Mouse (Mus musculus) MEL (cell line): ENCODE data around the gene Pip4k2a. TPM values are rescaled to one million over a fixed set of nuclear protein-coding genes. Genes with fewer than 3 reads are reported as not detected.

Experiments used
- DNase-seq: peaks from one replicate; pipeline ENCODE4 v3.0.0; 2011; ENCODE audit warnings: low read depth, low spot score
- H3K27ac ChIP-seq: 2 replicates; pipeline ENCODE4 v1.5.1; 2012; ENCODE audit warnings: low read depth, mild to moderate bottlenecking, control low read depth, low read length, moderate library complexity; ENCODE audit not compliant: control insufficient read depth
- H3K27me3 ChIP-seq, 2 experiments: fragments of 150-350 bp in 1 of 2; sonication (generic) in 1 of 2; 2 replicates each; pipeline ENCODE4 v1.6.1; 2012; ENCODE audit warnings: low read length in 2 of 2, mild to moderate bottlenecking in 2 of 2, improper control_type of control experiment in 1 of 2, moderate library complexity in 1 of 2; ENCODE audit not compliant: insufficient read depth in 2 of 2, control insufficient read depth in 1 of 2
- H3K36me3 ChIP-seq, 2 experiments: 2 replicates each; pipeline ENCODE4 v1.6.1; 2012 to 2014; ENCODE audit warnings: low read length in 2 of 2, improper control_type of control experiment in 1 of 2, inconsistent platforms in 1 of 2, mild to moderate bottlenecking in 1 of 2; ENCODE audit not compliant: insufficient read depth in 2 of 2, control insufficient read depth in 1 of 2
- H3K4me1 ChIP-seq, 2 experiments: fragments of 150-350 bp in 1 of 2; sonication (generic) in 1 of 2; 2 replicates each; pipeline ENCODE4 v1.6.1; 2012; ENCODE audit warnings: low read length in 2 of 2, improper control_type of control experiment in 1 of 2, mild to moderate bottlenecking in 1 of 2; ENCODE audit not compliant: insufficient read depth in 2 of 2, control insufficient read depth in 1 of 2
- H3K4me3 ChIP-seq, 2 experiments: fragments of 150-350 bp in 1 of 2; sonication (generic) in 1 of 2; 2 replicates each; pipeline ENCODE4 v1.5.1; 2012; ENCODE audit warnings: low read depth in 2 of 2, low read length in 2 of 2, mild to moderate bottlenecking in 2 of 2, moderate library complexity in 2 of 2, control low read depth in 1 of 2, improper control_type of control experiment in 1 of 2; ENCODE audit not compliant: control insufficient read depth in 1 of 2, insufficient read depth in 1 of 2
- H3K79me2 ChIP-seq: 2 replicates; pipeline ENCODE4 v1.6.1; 2012; ENCODE audit warnings: mild to moderate bottlenecking, low read length, moderate library complexity; ENCODE audit not compliant: control insufficient read depth, poor library complexity, insufficient read depth
- H3K9ac ChIP-seq: 2 replicates; pipeline ENCODE4 v1.6.1; 2012; ENCODE audit warnings: low read depth, mild to moderate bottlenecking, control low read depth, low read length, moderate library complexity; ENCODE audit not compliant: control insufficient read depth, poor library complexity, severe bottlenecking
- H3K9me3 ChIP-seq: fragments of 150-350 bp; sonication (generic); replicated peaks from 2 replicates; pipeline ENCODE4 v1.6.1; 2012; ENCODE audit warnings: mild to moderate bottlenecking, low read length, improper control_type of control experiment, moderate library complexity; ENCODE audit not compliant: insufficient read depth
- CHD2 ChIP-seq: IDR thresholded peaks from 2 replicates; pipeline ENCODE4 v1.6.1; 2011; ENCODE audit warnings: low read length, improper control_type of control experiment
- CTCF ChIP-seq, 3 experiments: IDR thresholded peaks in 2 of 3; conservative IDR thresholded peaks in 1 of 3; 2 replicates each; pipeline ENCODE4 v1.5.1; 2011 to 2012; ENCODE audit warnings: low read length in 3 of 3, low read depth in 2 of 3, mild to moderate bottlenecking in 2 of 3, improper control_type of control experiment in 1 of 3, inconsistent platforms in 1 of 3, mixed read lengths in 1 of 3, moderate library complexity in 1 of 3; ENCODE audit not compliant: control insufficient read depth in 1 of 3, insufficient read depth in 1 of 3, poor library complexity in 1 of 3, severe bottlenecking in 1 of 3
- E2F4 ChIP-seq: IDR thresholded peaks from 2 replicates; pipeline ENCODE4 v1.6.1; 2011; ENCODE audit warnings: low read depth, low read length, improper control_type of control experiment, borderline replicate concordance
- ELF1 ChIP-seq: IDR thresholded peaks from 2 replicates; pipeline ENCODE4 v1.6.1; 2014; ENCODE audit warnings: low read depth, mild to moderate bottlenecking, inconsistent platforms, low read length, improper control_type of control experiment, moderate library complexity
- EP300 ChIP-seq, 2 experiments: IDR thresholded peaks; 2 replicates each; pipeline ENCODE4 v1.6.1; 2011; ENCODE audit warnings: improper control_type of control experiment in 2 of 2, low read length in 2 of 2, low read depth in 1 of 2, mild to moderate bottlenecking in 1 of 2
- GATA1 ChIP-seq: IDR thresholded peaks from 2 replicates; pipeline ENCODE4 v1.6.1; 2011; ENCODE audit warnings: low read depth, low read length, improper control_type of control experiment
- KAT2A ChIP-seq: conservative IDR thresholded peaks from 2 replicates; pipeline ENCODE4 v1.6.1; 2012; ENCODE audit warnings: low read depth, low read length, improper control_type of control experiment, inconsistent platforms
- MAFK ChIP-seq: IDR thresholded peaks from 2 replicates; pipeline ENCODE4 v1.6.1; 2011; ENCODE audit warnings: low read depth, mild to moderate bottlenecking, low read length, improper control_type of control experiment, borderline replicate concordance
- MAX ChIP-seq: IDR thresholded peaks from 2 replicates; pipeline ENCODE4 v1.6.1; 2011; ENCODE audit warnings: low read length, improper control_type of control experiment
- MAZ ChIP-seq: IDR thresholded peaks from 2 replicates; pipeline ENCODE4 v1.6.1; 2012; ENCODE audit warnings: low read depth, mild to moderate bottlenecking, inconsistent platforms, low read length, improper control_type of control experiment
- MYB ChIP-seq: IDR thresholded peaks from 2 replicates; pipeline ENCODE4 v1.6.1; 2011; ENCODE audit warnings: mild to moderate bottlenecking, low read depth, low read length, improper control_type of control experiment
- MYC ChIP-seq: IDR thresholded peaks from 2 replicates; pipeline ENCODE4 v1.6.1; 2011; ENCODE audit warnings: low read depth, mild to moderate bottlenecking, low read length, improper control_type of control experiment, moderate library complexity
- NELFE ChIP-seq: IDR thresholded peaks from 2 replicates; pipeline ENCODE4 v1.6.1; 2011; ENCODE audit warnings: low read depth, low read length, improper control_type of control experiment
- POLR2AphosphoS5 ChIP-seq: IDR thresholded peaks from 2 replicates; pipeline ENCODE4 v1.6.1; 2012; ENCODE audit warnings: low read depth, borderline replicate concordance, mild to moderate bottlenecking, inconsistent platforms, low read length, moderate library complexity, mixed read lengths
- RCOR1 ChIP-seq: IDR thresholded peaks from 2 replicates; pipeline ENCODE4 v1.6.1; 2012; ENCODE audit warnings: low read depth, mild to moderate bottlenecking, inconsistent platforms, low read length, improper control_type of control experiment
- SIN3A ChIP-seq: IDR thresholded peaks from 2 replicates; pipeline ENCODE4 v1.6.1; 2012; ENCODE audit warnings: low read length, improper control_type of control experiment, inconsistent platforms
- SMC3 ChIP-seq: IDR thresholded peaks from 2 replicates; pipeline ENCODE4 v1.6.1; 2011; ENCODE audit warnings: low read depth, low read length, improper control_type of control experiment
- TAL1 ChIP-seq: IDR thresholded peaks from 2 replicates; pipeline ENCODE4 v1.6.1; 2012; ENCODE audit warnings: mild to moderate bottlenecking, inconsistent platforms, low read length, moderate library complexity, mixed read lengths
- TCF12 ChIP-seq: IDR thresholded peaks from 2 replicates; pipeline ENCODE4 v1.6.1; 2014; ENCODE audit warnings: low read depth, mild to moderate bottlenecking, inconsistent platforms, low read length, improper control_type of control experiment, moderate library complexity
- USF1 ChIP-seq: IDR thresholded peaks from 2 replicates; pipeline ENCODE4 v1.6.1; 2014; ENCODE audit warnings: low read depth, mild to moderate bottlenecking, inconsistent platforms, low read length, improper control_type of control experiment, moderate library complexity
- USF2 ChIP-seq, 2 experiments: IDR thresholded peaks; 2 replicates each; pipeline ENCODE4 v1.6.1; 2011 to 2012; ENCODE audit warnings: improper control_type of control experiment in 2 of 2, low read length in 2 of 2, borderline replicate concordance in 1 of 2, inconsistent platforms in 1 of 2, low read depth in 1 of 2, mild to moderate bottlenecking in 1 of 2; ENCODE audit not compliant: insufficient read depth in 1 of 2
- ZNF384 ChIP-seq: IDR thresholded peaks from 2 replicates; pipeline ENCODE4 v1.6.1; 2012; ENCODE audit warnings: low read depth, mild to moderate bottlenecking, inconsistent platforms, low read length, improper control_type of control experiment
- polyA plus RNA-seq, 2 experiments: library from polyadenylated mRNA; stranded (reverse) in 1 of 2; unstranded in 1 of 2; fragments of >175 nt in 1 of 2; fragments of >200 nt in 1 of 2; gene quantifications; 2 replicates each; pipeline versions ENCODE4 v1.2.1 to v1.2.4; 2012; ENCODE audit warnings: low replicate concordance in 2 of 2, low read depth in 1 of 2; ENCODE audit not compliant: insufficient read length in 2 of 2, insufficient read depth in 1 of 2, missing spikeins in 1 of 2
- total RNA-seq: library from RNA; depleted of rRNA; stranded (reverse); fragments of 300-350 nt; gene quantifications from 2 replicates; pipeline ENCODE4 v1.2.3, GENCODE M21; 2012

The Pip4k2a gene
- total and polyA plus RNA-seq, 3 experiments = 7.9 to 48.5 TPM; not detected in 1

DNA sequence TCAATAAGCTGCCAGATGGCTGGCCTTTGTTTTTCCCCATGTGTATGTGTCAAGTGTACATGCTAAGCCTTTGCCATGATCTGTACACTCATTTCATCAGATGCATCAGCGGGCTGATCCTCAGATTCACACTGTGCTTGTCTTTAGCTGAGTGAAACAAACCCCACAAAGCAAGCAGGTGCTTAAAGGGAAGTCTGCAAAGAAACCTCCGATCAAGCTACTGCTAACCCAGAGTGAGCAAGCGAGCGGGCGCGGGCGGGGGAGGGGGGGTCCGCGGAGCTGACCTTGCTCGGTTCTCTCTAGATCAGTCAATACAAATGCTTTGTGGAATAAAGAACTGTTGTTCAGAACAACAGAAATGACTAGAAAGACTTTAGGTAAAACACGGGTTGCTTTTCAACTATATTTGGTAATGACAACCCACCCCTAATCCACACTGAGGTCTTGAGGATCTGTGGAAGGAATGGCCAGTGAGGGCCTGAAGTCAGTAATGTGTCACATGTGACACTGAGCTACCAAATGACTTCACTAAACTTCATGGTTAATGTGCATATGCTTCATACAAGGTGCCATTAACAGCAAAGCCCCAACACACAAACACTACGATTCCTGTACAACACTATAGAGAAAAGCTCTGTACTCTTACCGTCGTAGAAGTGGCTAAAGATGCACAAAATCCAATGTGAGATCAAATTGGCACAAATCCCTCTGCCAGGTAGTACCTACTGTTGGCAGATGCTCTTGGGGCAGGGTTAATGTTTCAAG lies 81.1 kb downstream of the Pip4k2a start:
- Histone ChIP-seq H3K27me3 (no peaks in the 10 kb centered on the region), H3K27ac (no peak overlapping the region)

DNA sequence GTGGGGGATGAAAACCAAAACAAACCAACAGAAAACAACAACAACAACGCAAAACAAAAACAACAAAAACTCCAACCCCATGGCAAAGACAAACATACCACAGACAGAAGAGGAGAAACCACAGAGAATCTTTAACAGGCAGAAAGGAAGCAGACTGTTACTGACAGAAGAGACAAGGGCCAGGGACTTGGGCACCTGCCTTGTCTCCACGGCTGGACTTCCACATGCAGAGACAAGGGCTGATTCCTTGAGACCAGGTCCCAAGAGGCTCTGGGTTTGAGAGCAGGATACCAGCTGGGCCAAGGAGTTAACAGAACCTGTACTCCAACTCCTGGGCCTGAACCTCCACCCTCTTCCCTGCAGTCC lies 81.9 kb downstream of the Pip4k2a start:
- no peak overlapping the region for H3K27ac ChIP-seq
- peaks cover 11 to 25% of the 10 kb centered on the region in 2 experiments for H3K4me1 ChIP-seq
- no peak for TF ChIP-seq SIN3A
- 0 out of 4 replicates have a peak, but pooled peaks of 1 of the 2 experiments have one; percentile 7 for TF ChIP-seq EP300 (IDR thresholded peaks at IDR 0.05; ENCODE audit: low read depth in 1 of 2, low read length in 2 of 2)
- TF ChIP-seq ELF1 = no peak
- no peak for TF ChIP-seq CHD2
- no peak for TF ChIP-seq SMC3
- TF ChIP-seq MAZ = no peak
- no peak for TF ChIP-seq MYB
- peak; percentile 23; the same call in 1 of the 2 replicates for TF ChIP-seq TAL1
- TF ChIP-seq RCOR1 = no peak
- TF ChIP-seq CTCF (IDR thresholded peaks at IDR 0.05 in 2 of 3, conservative IDR thresholded peaks at IDR 0.05 in 1 of 3; ENCODE audit: control insufficient read depth in 1 of 3, insufficient read depth in 1 of 3, low read depth in 2 of 3, low read length in 3 of 3, poor library complexity in 1 of 3, severe bottlenecking in 1 of 3) = no peak
- no peak for TF ChIP-seq NELFE
- no peak for TF ChIP-seq POLR2AphosphoS5
- no peak for TF ChIP-seq ZNF384
- TF ChIP-seq KAT2A = no peak
- 0 out of 2 replicates have a peak, but pooled peaks have one; percentile 13 for TF ChIP-seq TCF12
- no peak for TF ChIP-seq GATA1
- TF ChIP-seq MAFK = no peak
- no peak overlapping the region for H3K4me3 ChIP-seq
- no peaks in the 10 kb centered on the region for H3K9me3 ChIP-seq
- H3K36me3 ChIP-seq = peaks cover 0 to 24% of the 10 kb centered on the region in 2 experiments; a peak in 2 of 4 replicates
- no peaks in the 10 kb centered on the region for H3K27me3 ChIP-seq
- H3K9ac ChIP-seq = no peak overlapping the region
- DNase-seq = no peak
- peaks cover 5% of the 10 kb centered on the region; the same call in 1 of the 2 replicates for H3K79me2 ChIP-seq

More for the DNA sequence above, 81.1 kb downstream of the Pip4k2a start:
- H3K79me2 ChIP-seq = peaks cover 5% of the 10 kb centered on the region
- no peak overlapping the region for H3K9ac ChIP-seq
- peaks cover 0 to 29% of the 10 kb centered on the region in 2 experiments; a peak in 2 of 4 replicates for H3K36me3 ChIP-seq
- no peak for DNase-seq
- TF ChIP-seq TCF12 = no peak
- no peak for TF ChIP-seq ELF1
- no peak for TF ChIP-seq E2F4
- no peak for TF ChIP-seq USF2 (IDR thresholded peaks at IDR 0.05; ENCODE audit: borderline replicate concordance in 1 of 2, insufficient read depth in 1 of 2, low read depth in 1 of 2, low read length in 2 of 2)
- TF ChIP-seq MAX = no peak
- no peak for TF ChIP-seq SIN3A
- no peak for TF ChIP-seq MYC
- no peak for TF ChIP-seq USF1
- H3K4me1 ChIP-seq = peaks cover 14 to 25% of the 10 kb centered on the region in 2 experiments
- H3K4me3 ChIP-seq = no peak overlapping the region
- no peaks in the 10 kb centered on the region for H3K9me3 ChIP-seq
